Mouse (Mus musculus) gastrocnemius, postnatal 10 days (tissue): ENCODE measurements around the gene Creb5. TPM values are rescaled to one million over a fixed set of nuclear protein-coding genes. Genes with fewer than 3 reads are reported as not detected.
A peak's percentile ranks its signal among the peaks of the same experiment; 100 is the strongest.

Experiments
- DNase-seq: peaks from one replicate; pipeline ENCODE4 v3.0.0; 2021; ENCODE audit warnings: mixed read lengths
- total RNA-seq, 2 experiments: library from RNA; stranded (reverse); gene quantifications; 2 replicates each; pipeline ENCODE4 v1.2.3; 2021

The Creb5 gene
- total RNA-seq, 2 experiments from 2014 or later: 9.7 to 16.3 TPM

DNA sequence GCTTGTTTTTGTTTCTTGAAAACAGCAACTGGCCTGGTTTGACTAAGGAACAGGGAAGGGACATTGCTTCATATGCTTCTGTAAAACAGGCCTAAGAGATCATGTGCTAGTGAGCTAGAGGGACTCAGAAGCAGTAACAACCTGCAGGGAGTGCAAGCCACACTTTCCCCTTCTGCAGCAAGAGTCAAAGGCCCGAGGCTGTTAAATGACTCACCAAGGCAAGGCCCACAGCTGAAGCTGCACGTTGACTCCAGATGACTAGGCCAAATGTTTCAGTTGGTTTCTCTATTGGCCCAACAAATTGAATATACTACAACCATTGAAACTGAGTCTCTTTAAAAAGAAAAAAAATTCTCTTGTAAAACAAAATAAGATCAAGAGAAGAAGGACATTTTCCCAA lies 417.4 kb downstream of the Creb5 start:
- DNase-seq: no peak

DNA sequence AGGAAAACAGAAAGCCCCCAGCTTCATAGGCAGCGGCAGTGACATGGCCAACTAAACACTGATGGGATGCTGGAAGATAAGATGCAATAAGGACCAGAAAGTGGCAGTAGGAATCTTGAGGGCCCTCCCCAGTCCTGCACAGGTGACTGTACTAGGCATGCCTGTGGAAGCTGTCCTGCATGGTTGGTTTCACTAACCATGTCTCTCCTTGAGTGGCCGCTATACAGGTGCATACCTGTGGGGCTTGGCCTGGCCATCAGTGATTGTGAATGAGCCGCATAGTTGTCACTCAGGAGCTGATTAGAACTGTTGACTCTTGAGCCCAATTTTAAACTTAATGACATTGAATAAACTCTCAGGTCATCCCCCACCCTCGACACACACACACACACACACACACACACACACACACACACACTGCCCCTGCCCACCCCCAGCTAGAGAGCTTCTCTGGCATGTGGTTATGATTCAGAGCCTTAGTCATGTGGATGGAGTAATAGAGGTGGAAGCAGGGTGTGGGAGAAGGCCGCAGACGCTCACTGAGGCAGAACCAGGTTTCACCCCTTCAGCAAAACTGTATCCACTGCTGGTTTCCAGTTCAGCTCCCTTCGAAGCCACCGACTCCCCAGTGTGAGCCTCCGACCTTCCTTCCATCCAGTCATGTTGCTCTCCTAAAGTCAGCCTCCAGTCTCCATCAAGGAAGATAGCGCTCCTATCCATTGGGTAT lies 419.7 kb downstream of the Creb5 start:
- DNase-seq: no peak

GRCm38 (mm10) chr6:53707795-53708194 lies 420.7 kb downstream of the Creb5 start:
- DNase-seq: no peak

- DNase-seq: no peak
These were observed 422.8 kb downstream of the Creb5 start for GRCm38 (mm10) chr6:53709694-53710442.

- no peak for DNase-seq
These were observed 423.5 kb downstream of the Creb5 start for GRCm38 (mm10) chr6:53710560-53710959.

- no peak for DNase-seq
These were observed 426.1 kb downstream of the Creb5 start for GRCm38 (mm10) chr6:53713152-53713551.

DNA sequence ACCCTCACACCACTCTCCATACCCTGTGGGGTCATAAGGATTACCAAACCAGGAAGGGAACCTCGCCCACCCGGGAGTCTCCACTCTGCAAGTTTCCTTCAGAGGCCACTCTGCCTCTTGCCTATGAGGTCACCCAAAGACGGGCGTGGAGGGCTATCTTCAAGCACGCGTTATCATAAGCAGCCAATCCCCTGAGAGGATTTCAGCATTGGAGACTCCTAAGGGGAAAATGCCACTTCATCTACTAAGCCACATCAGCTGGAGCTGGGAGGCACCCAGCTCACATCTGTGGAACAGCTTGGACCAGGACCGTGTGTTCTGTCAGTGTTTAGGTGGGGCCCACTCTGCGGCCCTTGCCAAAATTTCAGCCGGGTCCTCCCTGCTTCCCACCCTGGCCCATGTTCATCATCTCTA lies 427.8 kb downstream of the Creb5 start:
- peak; percentile 17 for DNase-seq

DNA sequence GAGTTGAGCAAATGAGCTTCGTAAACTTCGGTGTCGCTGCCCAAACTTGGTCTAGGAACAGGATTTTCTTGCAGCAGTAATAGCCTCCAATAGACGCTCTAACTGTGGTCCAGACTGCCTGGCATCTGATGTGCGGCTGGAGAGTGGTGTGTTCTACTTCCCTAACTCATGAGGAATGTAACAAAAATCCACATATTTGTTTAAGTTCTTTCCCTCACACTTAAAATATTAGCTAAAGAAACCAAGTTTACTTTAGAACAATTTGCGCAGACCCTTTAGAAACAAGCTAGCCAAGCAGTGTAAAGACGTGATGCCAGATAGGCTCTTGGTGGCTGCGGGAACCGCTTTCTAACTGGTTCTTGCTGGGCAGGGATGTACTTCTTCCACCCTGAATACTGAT lies 428.9 kb downstream of the Creb5 start:
- DNase-seq: no peak

- DNase-seq: no peak
These were observed 432.9 kb downstream of the Creb5 start for GRCm38 (mm10) chr6:53720009-53720408.

- DNase-seq: peak; percentile 78
These were observed 434.5 kb downstream of the Creb5 start for GRCm38 (mm10) chr6:53721595-53721994.

DNA sequence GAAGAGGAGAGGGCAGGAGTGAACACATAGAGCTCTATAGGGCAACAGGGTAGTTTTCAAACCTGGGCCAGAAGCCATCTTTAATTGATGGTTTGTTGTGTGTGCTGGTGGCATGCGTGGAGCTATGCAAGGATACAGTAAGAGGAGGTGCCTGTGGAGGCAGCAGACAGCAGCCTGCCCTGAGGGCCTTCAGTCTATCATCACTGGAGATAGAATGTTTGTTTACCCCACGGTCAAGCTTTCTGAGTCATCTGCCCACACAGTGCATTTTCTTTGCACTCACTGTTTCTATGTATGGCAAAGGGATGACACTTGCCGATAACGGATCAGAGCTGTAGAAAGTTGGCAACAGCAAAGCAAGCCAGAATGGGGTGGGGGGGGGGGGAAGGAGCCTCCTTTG lies 435.6 kb downstream of the Creb5 start:
- no peak for DNase-seq

DNA sequence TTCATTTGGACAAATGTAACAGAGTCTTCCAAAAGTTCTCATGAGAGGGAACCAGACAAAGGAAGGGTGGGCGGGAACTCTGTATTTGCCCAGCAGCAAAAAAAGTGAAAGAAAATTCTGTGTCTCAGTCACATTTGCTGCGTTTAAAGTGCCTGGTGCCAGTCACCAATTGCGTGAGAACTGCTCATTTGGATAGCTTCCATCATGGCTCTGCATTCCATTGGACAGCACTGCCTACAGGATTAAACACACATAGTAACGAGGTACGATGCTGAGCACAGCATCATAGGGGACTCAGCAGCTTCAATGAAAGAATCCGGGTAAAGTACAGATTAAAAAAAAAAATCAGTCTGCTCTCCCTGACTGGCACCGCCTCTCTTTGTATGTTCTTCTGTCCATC lies 443.4 kb downstream of the Creb5 start:
- no peak for DNase-seq

DNA sequence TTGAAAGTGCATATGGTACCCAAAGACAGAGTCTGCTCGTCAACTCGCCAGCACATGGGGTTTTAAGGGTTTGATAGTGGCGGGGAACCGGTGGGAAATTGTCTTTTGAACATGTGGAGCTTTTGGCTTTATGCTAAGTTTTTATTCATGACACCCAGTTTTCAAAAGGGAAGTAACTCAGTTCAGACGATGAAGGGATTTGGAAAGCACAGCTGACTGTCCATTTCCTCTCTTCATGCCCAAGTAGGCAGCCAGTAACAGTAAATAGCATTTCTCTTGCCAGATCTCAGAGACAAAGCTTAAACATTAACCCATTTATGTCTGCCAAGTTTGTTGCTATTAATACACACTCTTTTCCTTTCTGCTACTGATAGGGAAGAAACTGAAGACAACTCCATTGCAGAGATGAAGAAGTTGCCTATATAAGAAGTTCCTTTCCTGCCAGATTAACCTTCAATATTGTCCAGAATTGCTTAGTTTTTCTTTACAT lies 444.0 kb downstream of the Creb5 start:
- no peak for DNase-seq

GRCm38 (mm10) chr6:53733546-53733945 lies 446.5 kb downstream of the Creb5 start:
- DNase-seq: no peak

- no peak for DNase-seq
These were observed 446.9 kb downstream of the Creb5 start for GRCm38 (mm10) chr6:53733999-53734398.

DNA sequence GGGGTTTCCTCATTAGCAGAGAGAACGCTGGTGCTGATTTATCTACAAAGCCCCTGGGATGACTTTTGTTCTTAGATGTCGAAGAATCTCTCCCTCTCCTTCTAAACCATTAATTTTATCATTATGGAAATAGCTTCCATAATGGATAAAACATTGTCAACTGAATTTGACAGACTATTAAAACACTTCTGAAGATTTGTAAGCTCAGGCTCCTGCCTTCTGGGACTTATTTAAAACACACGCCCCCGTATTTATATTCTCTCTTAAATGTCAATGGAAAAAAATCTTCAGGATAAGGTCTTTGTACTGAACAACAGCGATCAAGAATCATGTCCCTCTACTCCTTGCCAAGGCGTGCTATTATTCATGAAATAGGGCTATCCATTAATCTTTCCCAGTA lies 448.6 kb downstream of the Creb5 start:
- DNase-seq: no peak

DNA sequence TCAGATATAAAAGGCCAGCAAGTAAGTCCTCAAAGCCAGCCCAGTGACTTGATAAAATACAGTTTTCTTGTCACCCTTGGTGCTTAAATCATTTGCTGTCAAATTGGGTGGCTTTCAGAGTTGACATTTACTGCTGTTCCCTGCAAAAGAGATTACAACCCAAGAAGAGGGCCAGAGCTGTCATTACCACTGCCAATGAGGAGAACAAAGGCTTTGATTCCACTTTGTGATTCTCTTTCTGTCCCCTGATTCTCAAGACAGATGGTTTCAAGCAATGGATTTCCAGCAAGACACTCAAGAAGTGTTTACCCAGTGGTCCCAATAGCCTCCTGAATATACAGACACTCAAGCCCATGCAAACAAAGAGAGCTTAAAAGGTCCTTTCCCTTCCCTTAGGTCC lies 451.1 kb downstream of the Creb5 start:
- no peak for DNase-seq

DNA sequence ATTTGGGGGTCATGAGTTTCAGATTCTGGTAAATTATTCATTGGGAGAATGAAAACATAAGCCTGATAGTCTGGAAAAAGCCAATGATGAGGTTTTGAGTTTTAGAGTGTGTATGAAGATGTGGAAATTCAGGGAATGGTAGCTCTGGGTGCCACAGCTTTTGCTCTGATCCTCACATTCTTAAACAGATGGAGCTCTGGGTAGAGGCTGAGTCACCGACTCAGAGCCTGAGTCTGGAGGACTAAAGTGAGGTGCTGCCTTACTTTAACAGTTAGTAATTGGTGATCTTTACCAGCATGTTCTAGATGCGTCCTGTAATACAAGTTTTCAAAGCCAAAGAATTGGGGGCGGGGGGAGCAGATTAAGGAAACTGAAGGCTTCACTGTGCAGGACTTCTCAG lies 454.2 kb downstream of the Creb5 start:
- no peak for DNase-seq

Other genes with a start within 250 kb of the Creb5 start
- 1 to 10 TPM; 3.8 to 4.0 TPM for gene Jazf1, start 218.6 kb upstream of the Creb5 start, total RNA-seq